Mouse (Mus musculus): Measurements from ENCODE around the gene Ttc7. TPM values are rescaled to one million over a fixed set of nuclear protein-coding genes. Genes with fewer than 3 reads are reported as not detected.

The Ttc7 gene
- polyA plus RNA-seq, 1 experiment from 2014 or later, result 13.1 TPM

- Histone ChIP-seq H3K36me3 (no peaks in the 10 kb centered on the region), H3K9me3 (no peaks in the 10 kb centered on the region), H3K4me3 (replicated peaks) (no peak overlapping the region), H3K27me3 (replicated peaks) (no peaks in the 10 kb centered on the region), H3K4me1 (peaks cover 18% of the 10 kb centered on the region), H3K9ac (no peak overlapping the region), H3K4me2 (no peak overlapping the region), H3K27ac (no peak overlapping the region)
- 62% methylated on average over 9 of the region's 9 CpGs for WGBS
- ATAC-seq (ENCODE audit: insufficient read depth, low FRiP score, low read depth), result no peak
Measured at GRCm38 (mm10) chr17:87332142-87332815, 49.6 kb downstream of the Ttc7 start.

GRCm38 (mm10) chr17:87332887-87333286, 50.2 kb downstream of the Ttc7 start:
- Histone ChIP-seq H3K27me3 (replicated peaks) (no peaks in the 10 kb centered on the region), H3K4me1 (peaks cover 18% of the 10 kb centered on the region), H3K36me3 (no peaks in the 10 kb centered on the region), H3K4me3 (replicated peaks) (no peak overlapping the region), H3K9ac (no peak overlapping the region), H3K27ac (no peak overlapping the region), H3K4me2 (no peak overlapping the region), H3K9me3 (no peaks in the 10 kb centered on the region)
- no peak for ATAC-seq (ENCODE audit: insufficient read depth, low FRiP score, low read depth)
- 74% methylated on average over 6 of the region's 6 CpGs for WGBS

GRCm38 (mm10) chr17:87334162-87334561, 51.5 kb downstream of the Ttc7 start:
- H3K4me1 ChIP-seq, result peaks cover 18% of the 10 kb centered on the region
- H3K4me3 ChIP-seq (replicated peaks), result no peak overlapping the region
- no peaks in the 10 kb centered on the region for H3K27me3 ChIP-seq (replicated peaks)
- WGBS, result 93% methylated on average over 12 of the region's 12 CpGs
- no peak overlapping the region for H3K9ac ChIP-seq
- no peaks in the 10 kb centered on the region for H3K36me3 ChIP-seq
- no peak overlapping the region for H3K27ac ChIP-seq
- no peak for ATAC-seq (ENCODE audit: insufficient read depth, low FRiP score, low read depth)
- H3K9me3 ChIP-seq, result no peaks in the 10 kb centered on the region
- no peak overlapping the region for H3K4me2 ChIP-seq

GRCm38 (mm10) chr17:87335152-87335551, 52.5 kb downstream of the Ttc7 start:
- ATAC-seq (ENCODE audit: insufficient read depth, low FRiP score, low read depth), result no peak
- 91% methylated on average over 14 of the region's 14 CpGs for WGBS
- Histone ChIP-seq H3K9me3 (no peaks in the 10 kb centered on the region), H3K27ac (no peak overlapping the region), H3K9ac (no peak overlapping the region), H3K4me1 (peaks cover 14% of the 10 kb centered on the region), H3K36me3 (no peaks in the 10 kb centered on the region), H3K4me2 (no peak overlapping the region), H3K27me3 (replicated peaks) (no peaks in the 10 kb centered on the region), H3K4me3 (replicated peaks) (no peak overlapping the region)

GRCm38 (mm10) chr17:87335727-87336126, 53.0 kb downstream of the Ttc7 start:
- Histone ChIP-seq H3K9ac (no peak overlapping the region), H3K27me3 (replicated peaks) (no peaks in the 10 kb centered on the region), H3K36me3 (no peaks in the 10 kb centered on the region), H3K9me3 (no peaks in the 10 kb centered on the region), H3K4me1 (peaks cover 10% of the 10 kb centered on the region), H3K4me2 (no peak overlapping the region), H3K27ac (no peak overlapping the region), H3K4me3 (replicated peaks) (no peak overlapping the region)
- no peak for ATAC-seq (ENCODE audit: insufficient read depth, low FRiP score, low read depth)
- 84% methylated on average over 2 of the region's 2 CpGs for WGBS

- WGBS, result 84% methylated on average over 12 of the region's 12 CpGs
- H3K4me2 ChIP-seq, result no peak overlapping the region
- no peaks in the 10 kb centered on the region for H3K36me3 ChIP-seq
- H3K27ac ChIP-seq, result no peak overlapping the region
- H3K27me3 ChIP-seq (replicated peaks), result no peaks in the 10 kb centered on the region
- no peak overlapping the region for H3K4me3 ChIP-seq (replicated peaks)
- no peak overlapping the region for H3K9ac ChIP-seq
- H3K9me3 ChIP-seq, result no peaks in the 10 kb centered on the region
- no peaks in the 10 kb centered on the region for H3K4me1 ChIP-seq
- no peak for ATAC-seq (ENCODE audit: insufficient read depth, low FRiP score, low read depth)
Measured at GRCm38 (mm10) chr17:87336910-87337309, 54.2 kb downstream of the Ttc7 start.

GRCm38 (mm10) chr17:87337683-87338082, 55.0 kb downstream of the Ttc7 start:
- Histone ChIP-seq H3K9me3 (no peaks in the 10 kb centered on the region), H3K4me3 (replicated peaks) (no peak overlapping the region), H3K36me3 (no peaks in the 10 kb centered on the region), H3K27me3 (replicated peaks) (no peaks in the 10 kb centered on the region), H3K4me1 (no peaks in the 10 kb centered on the region), H3K27ac (no peak overlapping the region), H3K9ac (no peak overlapping the region), H3K4me2 (no peak overlapping the region)
- no peak for ATAC-seq (ENCODE audit: insufficient read depth, low FRiP score, low read depth)
- WGBS, result 84% methylated on average over 7 of the region's 7 CpGs

GRCm38 (mm10) chr17:87339122-87339521, 56.4 kb downstream of the Ttc7 start:
- no peaks in the 10 kb centered on the region for H3K27me3 ChIP-seq (replicated peaks)
- H3K27ac ChIP-seq, result no peak overlapping the region
- no peak overlapping the region for H3K9ac ChIP-seq
- no peak overlapping the region for H3K4me3 ChIP-seq (replicated peaks)
- H3K9me3 ChIP-seq, result no peaks in the 10 kb centered on the region
- no peak for ATAC-seq (ENCODE audit: insufficient read depth, low FRiP score, low read depth)
- 82% methylated on average over 1 of the region's 1 CpGs for WGBS
- H3K4me1 ChIP-seq, result no peaks in the 10 kb centered on the region
- no peaks in the 10 kb centered on the region for H3K36me3 ChIP-seq
- no peak overlapping the region for H3K4me2 ChIP-seq

GRCm38 (mm10) chr17:87343060-87343703, 60.5 kb downstream of the Ttc7 start:
- Histone ChIP-seq H3K27me3 (replicated peaks) (no peaks in the 10 kb centered on the region), H3K9ac (no peak overlapping the region), H3K4me3 (replicated peaks) (no peak overlapping the region), H3K4me2 (no peak overlapping the region), H3K9me3 (no peaks in the 10 kb centered on the region), H3K4me1 (no peaks in the 10 kb centered on the region), H3K27ac (no peak overlapping the region), H3K36me3 (no peaks in the 10 kb centered on the region)
- 72% methylated on average over 8 of the region's 8 CpGs for WGBS
- no peak for ATAC-seq (ENCODE audit: insufficient read depth, low FRiP score, low read depth)

- ATAC-seq (ENCODE audit: insufficient read depth, low FRiP score, low read depth), result no peak
- Histone ChIP-seq H3K27me3 (replicated peaks) (no peaks in the 10 kb centered on the region), H3K9me3 (no peaks in the 10 kb centered on the region), H3K36me3 (no peaks in the 10 kb centered on the region), H3K4me1 (no peaks in the 10 kb centered on the region), H3K27ac (no peak overlapping the region), H3K4me3 (replicated peaks) (no peak overlapping the region), H3K9ac (no peak overlapping the region), H3K4me2 (no peak overlapping the region)
- WGBS, result 59% methylated on average over 18 of the region's 18 CpGs
Measured at GRCm38 (mm10) chr17:87344441-87345251, 62.0 kb downstream of the Ttc7 start.

GRCm38 (mm10) chr17:87345252-87345593, 62.5 kb downstream of the Ttc7 start:
- Histone ChIP-seq H3K9ac (no peak overlapping the region), H3K27me3 (replicated peaks) (no peaks in the 10 kb centered on the region), H3K4me3 (replicated peaks) (no peak overlapping the region), H3K4me1 (0 out of 2 replicates have a peak, but pooled peaks cover under 1% of the 10 kb centered on the region), H3K27ac (no peak overlapping the region), H3K36me3 (no peaks in the 10 kb centered on the region), H3K4me2 (no peak overlapping the region), H3K9me3 (no peaks in the 10 kb centered on the region)
- no peak for ATAC-seq (ENCODE audit: insufficient read depth, low FRiP score, low read depth)
- WGBS, result 34% methylated on average over 4 of the region's 4 CpGs

- no peak overlapping the region for H3K4me3 ChIP-seq (replicated peaks)
- H3K9ac ChIP-seq, result no peak overlapping the region
- H3K4me2 ChIP-seq, result no peak overlapping the region
- 56% methylated on average over 9 of the region's 9 CpGs for WGBS
- H3K36me3 ChIP-seq, result no peaks in the 10 kb centered on the region
- no peaks in the 10 kb centered on the region for H3K9me3 ChIP-seq
- no peak for ATAC-seq (ENCODE audit: insufficient read depth, low FRiP score, low read depth)
- H3K27ac ChIP-seq, result no peak overlapping the region
- H3K27me3 ChIP-seq (replicated peaks), result no peaks in the 10 kb centered on the region
- peaks cover 18% of the 10 kb centered on the region for H3K4me1 ChIP-seq
Measured at GRCm38 (mm10) chr17:87348353-87348752, 65.7 kb downstream of the Ttc7 start.
